Mouse (Mus musculus): ENCODE measurements around the gene Cyp4f13. TPM values are rescaled to one million over a fixed set of nuclear protein-coding genes. Genes with fewer than 3 reads are reported as not detected.
A peak's percentile ranks its signal among the peaks of the same experiment; 100 is the strongest.

Cyp4f13 gene
- 17.8 and 19.9 TPM in 2 replicates for polyA plus RNA-seq (2014; fragmentation: Nextera tagmentation; extraction: Ambion mirVana)

GRCm38 (mm10) chr17:32947215-32947914 is at the start of gene Cyp4f13:
Gene Cyp4f13 (minus strand): TSS chr17:32947402.
- Histone ChIP-seq H3K9me3 (ENCODE audit: control insufficient read depth, low read length) (no peaks in the 10 kb centered on the region), H3K4me2 (ENCODE audit: low read length) (peak within 1 kb of the TSS; percentile 94), H3K4me3 (ENCODE audit: low read depth, low read length) (peak within 1 kb of the TSS; percentile 65), H3K4me1 (replicated peaks; ENCODE audit: control insufficient read depth, insufficient read depth, low read length) (peaks cover 13% of the 10 kb centered on the region), H3K36me3 (ENCODE audit: control insufficient read depth, insufficient read depth, low read length) (no peaks in the 10 kb centered on the region), H3K27ac (ENCODE audit: low read depth) (peak within 1 kb of the TSS; percentile 77), H3K9ac (ENCODE audit: low read length) (peak within 1 kb of the TSS; percentile 72), H3K27me3 (replicated peaks; ENCODE audit: control insufficient read depth, insufficient read depth, low read length) (no peaks in the 10 kb centered on the region)
- ATAC-seq (replicated peaks; ENCODE audit: low FRiP score, low TSS enrichment, low read depth) = peak; percentile 98
- DNase-seq (ENCODE audit: low spot score) = peak; percentile 99
- 13% methylated on average over 12 of the region's 12 CpGs for WGBS

DNA sequence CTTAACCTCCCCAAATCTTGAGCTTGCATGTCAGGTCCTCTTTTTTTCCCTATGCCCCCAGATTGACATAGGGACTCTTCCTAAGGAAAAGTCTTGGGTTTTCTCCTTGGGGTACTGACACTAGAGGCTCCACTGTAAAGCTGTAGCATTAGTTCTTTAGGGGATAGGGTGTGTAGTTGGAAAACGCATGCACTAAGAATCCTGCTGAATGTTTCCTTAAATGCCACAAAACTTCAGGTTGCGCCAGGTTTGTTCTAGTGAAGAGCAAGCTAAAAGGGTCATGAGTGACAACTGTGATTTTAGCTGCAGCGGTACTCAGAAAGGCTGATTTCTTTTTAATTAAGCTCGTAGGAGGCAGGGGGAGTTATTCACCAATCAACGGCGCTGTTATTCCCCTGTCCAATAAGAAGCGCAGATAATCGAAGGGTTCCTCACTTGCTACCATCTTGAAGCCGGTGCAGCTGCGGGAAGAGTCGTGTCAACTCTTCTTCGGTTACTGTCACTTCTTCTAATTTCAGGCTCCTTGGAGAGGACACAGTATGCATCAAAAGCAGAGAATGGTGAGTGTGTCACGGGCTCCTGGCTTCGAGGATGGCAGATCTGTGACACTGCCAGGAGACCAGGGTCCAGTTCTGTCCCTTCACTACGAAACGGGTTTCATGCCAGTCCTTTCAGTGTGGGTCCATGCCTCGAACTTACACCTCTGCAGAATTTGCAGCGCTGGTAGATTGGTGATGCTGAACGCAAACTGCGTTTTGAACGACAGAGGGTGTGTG is 45.7 kb upstream of the Cyp4f13 start, which contains the start of gene Zfp952:
TSS of gene Zfp952 (plus strand) at position 431 of the 776 bp plus-strand sequence.
- Histone ChIP-seq H3K4me1 (replicated peaks; ENCODE audit: control insufficient read depth, insufficient read depth, low read length) (peaks cover 12% of the 10 kb centered on the region; the same call in 1 of the 2 replicates), H3K27me3 (replicated peaks; ENCODE audit: control insufficient read depth, insufficient read depth, low read length) (no peaks in the 10 kb centered on the region), H3K27ac (ENCODE audit: low read depth) (peak within 1 kb of the TSS; percentile 55), H3K9ac (ENCODE audit: low read length) (peak within 1 kb of the TSS; percentile 78), H3K4me2 (ENCODE audit: low read length) (peak within 1 kb of the TSS; percentile 77), H3K36me3 (ENCODE audit: control insufficient read depth, insufficient read depth, low read length) (peaks cover 12% of the 10 kb centered on the region), H3K9me3 (ENCODE audit: control insufficient read depth, low read length) (no peaks in the 10 kb centered on the region), H3K4me3 (ENCODE audit: low read depth, low read length) (peak within 1 kb of the TSS; percentile 75)
- DNase-seq (ENCODE audit: low spot score) = peak; percentile 87
- WGBS = 1% methylated on average over 21 of the region's 21 CpGs
- ATAC-seq (replicated peaks; ENCODE audit: low FRiP score, low TSS enrichment, low read depth) = peak; percentile 96; the same call in 1 of the 2 replicates

GRCm38 (mm10) chr17:32991965-32992698 is 44.9 kb upstream of the Cyp4f13 start:
- peak overlapping the region; percentile 55; the same call in 1 of the 2 replicates for H3K27ac ChIP-seq (ENCODE audit: low read depth)
- no peak for ATAC-seq (replicated peaks; ENCODE audit: low FRiP score, low TSS enrichment, low read depth)
- H3K4me3 ChIP-seq (ENCODE audit: low read depth, low read length) = peak overlapping the region; percentile 75
- no peaks in the 10 kb centered on the region for H3K9me3 ChIP-seq (ENCODE audit: control insufficient read depth, low read length)
- peak overlapping the region; percentile 77 for H3K4me2 ChIP-seq (ENCODE audit: low read length)
- peaks cover 12% of the 10 kb centered on the region for H3K36me3 ChIP-seq (ENCODE audit: control insufficient read depth, insufficient read depth, low read length)
- DNase-seq (ENCODE audit: low spot score) = no peak
- H3K9ac ChIP-seq (ENCODE audit: low read length) = no peak overlapping the region
- WGBS = 71% methylated on average over 12 of the region's 12 CpGs
- peaks cover 12% of the 10 kb centered on the region; the same call in 1 of the 2 replicates for H3K4me1 ChIP-seq (replicated peaks; ENCODE audit: control insufficient read depth, insufficient read depth, low read length)
- H3K27me3 ChIP-seq (replicated peaks; ENCODE audit: control insufficient read depth, insufficient read depth, low read length) = no peaks in the 10 kb centered on the region

DNA sequence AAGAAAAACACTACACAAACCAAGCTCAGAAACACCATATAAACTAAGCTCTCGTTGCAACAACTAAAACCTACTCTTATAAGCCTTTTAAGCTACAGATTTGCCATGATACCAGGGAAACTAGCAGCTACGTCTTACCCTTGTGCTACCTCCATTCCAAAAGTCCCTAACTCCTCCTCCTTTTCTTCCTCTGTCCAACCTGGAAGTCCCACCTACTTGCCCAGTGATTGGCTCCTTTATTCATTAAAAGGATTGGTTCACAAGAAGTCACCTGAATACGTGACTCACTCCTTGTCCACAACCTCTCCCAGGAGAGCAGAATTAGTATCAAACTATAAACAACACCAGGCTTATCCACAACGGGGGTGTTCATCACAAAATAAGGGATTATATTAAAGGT is 39.1 kb upstream of the Cyp4f13 start:
- Histone ChIP-seq H3K4me2 (ENCODE audit: low read length) (no peak overlapping the region), H3K4me3 (ENCODE audit: low read depth, low read length) (no peak overlapping the region), H3K27ac (ENCODE audit: low read depth) (no peak overlapping the region), H3K9ac (ENCODE audit: low read length) (no peak overlapping the region), H3K4me1 (replicated peaks; ENCODE audit: control insufficient read depth, insufficient read depth, low read length) (no peaks in the 10 kb centered on the region), H3K36me3 (ENCODE audit: control insufficient read depth, insufficient read depth, low read length) (no peaks in the 10 kb centered on the region), H3K27me3 (replicated peaks; ENCODE audit: control insufficient read depth, insufficient read depth, low read length) (no peaks in the 10 kb centered on the region), H3K9me3 (ENCODE audit: control insufficient read depth, low read length) (no peaks in the 10 kb centered on the region)
- ATAC-seq (replicated peaks; ENCODE audit: low FRiP score, low TSS enrichment, low read depth) (no peak), DNase-seq (ENCODE audit: low spot score) (no peak)
- WGBS = 78% methylated on average over 4 of the region's 4 CpGs

GRCm38 (mm10) chr17:32981361-32981760 is 34.2 kb upstream of the Cyp4f13 start:
- peaks cover 38% of the 10 kb centered on the region for H3K36me3 ChIP-seq (ENCODE audit: control insufficient read depth, insufficient read depth, low read length)
- H3K4me2 ChIP-seq (ENCODE audit: low read length) = no peak overlapping the region
- no peak for DNase-seq (ENCODE audit: low spot score)
- H3K27ac ChIP-seq (ENCODE audit: low read depth) = no peak overlapping the region
- no peaks in the 10 kb centered on the region for H3K9me3 ChIP-seq (ENCODE audit: control insufficient read depth, low read length)
- no peak overlapping the region for H3K4me3 ChIP-seq (ENCODE audit: low read depth, low read length)
- WGBS = 71% methylated on average over 4 of the region's 4 CpGs
- H3K4me1 ChIP-seq (replicated peaks; ENCODE audit: control insufficient read depth, insufficient read depth, low read length) = no peaks in the 10 kb centered on the region
- H3K9ac ChIP-seq (ENCODE audit: low read length) = no peak overlapping the region
- H3K27me3 ChIP-seq (replicated peaks; ENCODE audit: control insufficient read depth, insufficient read depth, low read length) = no peaks in the 10 kb centered on the region
- ATAC-seq (replicated peaks; ENCODE audit: low FRiP score, low TSS enrichment, low read depth) = no peak

- H3K27me3 ChIP-seq (replicated peaks; ENCODE audit: control insufficient read depth, insufficient read depth, low read length) = no peaks in the 10 kb centered on the region
- no peaks in the 10 kb centered on the region for H3K9me3 ChIP-seq (ENCODE audit: control insufficient read depth, low read length)
- H3K4me1 ChIP-seq (replicated peaks; ENCODE audit: control insufficient read depth, insufficient read depth, low read length) = peaks cover 10% of the 10 kb centered on the region
- no peaks in the 10 kb centered on the region for H3K36me3 ChIP-seq (ENCODE audit: control insufficient read depth, insufficient read depth, low read length)
- WGBS = under 1% methylated on average over 33 of the region's 33 CpGs
- peak within 1 kb of the TSS; percentile 88 for H3K27ac ChIP-seq (ENCODE audit: low read depth)
- H3K4me3 ChIP-seq (ENCODE audit: low read depth, low read length) = peak within 1 kb of the TSS; percentile 77
- ATAC-seq (replicated peaks; ENCODE audit: low FRiP score, low TSS enrichment, low read depth) (peak; percentile 98), DNase-seq (ENCODE audit: low spot score) (peak; percentile 96)
- H3K9ac ChIP-seq (ENCODE audit: low read length) = peak within 1 kb of the TSS; percentile 68
- H3K4me2 ChIP-seq (ENCODE audit: low read length) = peak within 1 kb of the TSS; percentile 94
These were observed 18.6 kb upstream of the Cyp4f13 start, which contains the start of gene Zfp472 for GRCm38 (mm10) chr17:32965623-32966290. Gene Zfp472 (plus strand): TSS chr17:32965814.

- peak overlapping the region; percentile 77 for H3K4me3 ChIP-seq (ENCODE audit: low read depth, low read length)
- peak overlapping the region; percentile 94 for H3K4me2 ChIP-seq (ENCODE audit: low read length)
- peak overlapping the region; percentile 88 for H3K27ac ChIP-seq (ENCODE audit: low read depth)
- ATAC-seq (replicated peaks; ENCODE audit: low FRiP score, low TSS enrichment, low read depth) (peak; percentile 44; the same call in 1 of the 2 replicates), DNase-seq (ENCODE audit: low spot score) (no peak)
- peak overlapping the region; percentile 68 for H3K9ac ChIP-seq (ENCODE audit: low read length)
- WGBS = under 1% methylated on average over 14 of the region's 14 CpGs
- no peaks in the 10 kb centered on the region for H3K27me3 ChIP-seq (replicated peaks; ENCODE audit: control insufficient read depth, insufficient read depth, low read length)
- H3K9me3 ChIP-seq (ENCODE audit: control insufficient read depth, low read length) = no peaks in the 10 kb centered on the region
- peaks cover 10% of the 10 kb centered on the region for H3K4me1 ChIP-seq (replicated peaks; ENCODE audit: control insufficient read depth, insufficient read depth, low read length)
- no peaks in the 10 kb centered on the region for H3K36me3 ChIP-seq (ENCODE audit: control insufficient read depth, insufficient read depth, low read length)
These were observed 18.0 kb upstream of the Cyp4f13 start for GRCm38 (mm10) chr17:32965253-32965622.

DNA sequence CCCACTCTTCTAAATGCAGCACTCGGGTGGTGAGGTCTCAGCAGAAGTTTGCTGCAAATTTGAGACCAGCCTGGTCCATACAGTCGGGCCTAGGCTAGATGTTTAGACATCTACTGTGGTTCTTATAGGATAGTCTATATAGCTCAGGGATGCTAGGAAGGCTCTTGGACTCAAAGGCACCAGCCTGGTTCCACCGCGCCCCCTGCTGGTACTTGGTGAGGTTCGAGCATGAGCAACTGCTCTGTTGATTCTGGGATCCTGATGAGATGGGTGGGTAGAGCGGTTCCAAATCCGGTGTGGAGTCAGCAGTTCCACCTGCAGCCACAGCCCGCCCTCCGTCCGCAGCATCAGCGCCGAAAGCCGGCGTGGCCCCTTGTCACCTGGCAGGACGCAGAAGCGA is 4.2 kb upstream of the Cyp4f13 start:
- H3K4me3 ChIP-seq (ENCODE audit: low read depth, low read length) = no peak overlapping the region
- WGBS = 30% methylated on average over 16 of the region's 16 CpGs
- DNase-seq (ENCODE audit: low spot score) (peak; percentile 86), ATAC-seq (replicated peaks; ENCODE audit: low FRiP score, low TSS enrichment, low read depth) (no peak)
- no peaks in the 10 kb centered on the region for H3K9me3 ChIP-seq (ENCODE audit: control insufficient read depth, low read length)
- H3K36me3 ChIP-seq (ENCODE audit: control insufficient read depth, insufficient read depth, low read length) = no peaks in the 10 kb centered on the region
- H3K9ac ChIP-seq (ENCODE audit: low read length) = no peak overlapping the region
- peaks cover 9% of the 10 kb centered on the region for H3K4me1 ChIP-seq (replicated peaks; ENCODE audit: control insufficient read depth, insufficient read depth, low read length)
- H3K4me2 ChIP-seq (ENCODE audit: low read length) = no peak overlapping the region
- no peaks in the 10 kb centered on the region for H3K27me3 ChIP-seq (replicated peaks; ENCODE audit: control insufficient read depth, insufficient read depth, low read length)
- H3K27ac ChIP-seq (ENCODE audit: low read depth) = no peak overlapping the region
